Mouse (Mus musculus) spleen, adult 2 months (tissue): Measurements from ENCODE around the gene Lpar1.

ENCODE experiments used
- CTCF ChIP-seq: fragments of 200-500 bp; IDR thresholded peaks from 2 replicates; pipeline ENCODE4 v1.5.1; 2011; ENCODE audit warnings: mild to moderate bottlenecking, inconsistent platforms; ENCODE audit not compliant: insufficient read depth, insufficient read length, insufficient replicate concordance; ENCODE audit errors: extremely low read depth
- POLR2A ChIP-seq: fragments of 200-500 bp; IDR thresholded peaks from 2 replicates; pipeline ENCODE4 v1.6.1; 2011; ENCODE audit warnings: low read depth, low read length, inconsistent platforms

GRCm38 (mm10) chr4:58527852-58528251, 25.8 kb downstream of the Lpar1 start:
- TF ChIP-seq CTCF, result no peak
- no peak for TF ChIP-seq POLR2A
